Mouse (Mus musculus): Measurements from ENCODE around the gene Lhx8.
A peak's percentile ranks its signal among the peaks of the same experiment; 100 is the strongest.

DNA sequence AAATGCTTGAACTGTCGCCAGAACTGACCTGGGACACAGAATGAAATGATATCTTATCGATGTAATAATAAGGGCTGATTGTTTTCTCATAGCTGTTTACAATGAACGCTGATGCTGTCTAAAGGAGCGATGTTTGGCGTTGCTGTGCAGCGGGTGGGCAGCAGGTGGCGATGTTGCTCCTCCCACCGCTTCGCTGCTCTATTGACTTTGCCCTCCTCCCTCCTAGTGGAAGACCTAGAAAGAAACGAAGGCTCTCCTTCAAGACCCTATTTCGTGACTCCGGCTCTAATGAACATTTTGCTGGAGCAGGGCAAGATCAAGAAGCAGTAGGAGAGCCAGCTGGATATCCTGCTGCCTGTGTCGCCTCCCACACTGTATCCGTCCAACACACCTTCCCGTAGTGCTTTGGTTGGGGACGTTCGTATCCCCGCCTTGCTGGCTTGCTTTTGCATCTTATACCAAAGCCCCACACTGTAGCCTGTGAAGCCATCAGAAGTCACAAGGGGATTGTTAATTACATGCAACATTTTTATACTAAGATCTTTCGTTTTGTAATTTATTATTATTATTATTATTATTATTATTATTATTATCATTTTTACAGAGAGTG, 60.6 kb downstream of the Lhx8 start:
- no peak for TF ChIP-seq POLR2A (IDR thresholded peaks at IDR 0.05; ENCODE audit: control insufficient read depth, low read depth, low read length)
- TF ChIP-seq CTCF (IDR thresholded peaks at IDR 0.05; ENCODE audit: control insufficient read depth, insufficient read depth, insufficient replicate concordance, low read depth, low read length): peak; percentile 100
